Mouse (Mus musculus) left cerebral cortex, postnatal 14 days (tissue): ENCODE data around the gene Lmbrd2. TPM values are rescaled to one million over a fixed set of nuclear protein-coding genes. Genes with fewer than 3 reads are reported as not detected.

Experiments used
- DNase-seq, 2 experiments: peaks; one replicate each; pipeline ENCODE4 v3.0.0; 2021 to 2022; ENCODE audit warnings: low spot score in 2 of 2, mixed read lengths in 1 of 2
- intact Hi-C: fragments of 180-260 bp; cut with DNase I; formaldehyde crosslinking; loops from one replicate; pipeline ENCODE4 v1.15.1; 2025
- long read RNA-seq, 2 experiments: library from polyadenylated mRNA; stranded (forward); transcript quantifications; one replicate each; pipeline ENCODE4 v2.0.0; 2021
- total RNA-seq, 2 experiments: library from RNA; stranded (reverse); gene quantifications; 2 replicates each; pipeline ENCODE4 v1.2.3; 2021

Gene Lmbrd2
- total RNA-seq, result 10 to 100 TPM; 65.7 to 66.0 TPM
- long read RNA-seq, experiment 1, full-length matches to known transcripts, result 3 of 3 reads
- long read RNA-seq, experiment 1, partial matches to known transcripts, result 0 of 3 reads
- long read RNA-seq, experiment 1, other reads (novel, unspliced or antisense), result 0 of 3 reads
- long read RNA-seq, experiment 2, full-length matches to known transcripts, result 2 of 2 reads
- long read RNA-seq, experiment 2, partial matches to known transcripts, result 0 of 2 reads
- long read RNA-seq, experiment 2, other reads (novel, unspliced or antisense), result 0 of 2 reads

DNA sequence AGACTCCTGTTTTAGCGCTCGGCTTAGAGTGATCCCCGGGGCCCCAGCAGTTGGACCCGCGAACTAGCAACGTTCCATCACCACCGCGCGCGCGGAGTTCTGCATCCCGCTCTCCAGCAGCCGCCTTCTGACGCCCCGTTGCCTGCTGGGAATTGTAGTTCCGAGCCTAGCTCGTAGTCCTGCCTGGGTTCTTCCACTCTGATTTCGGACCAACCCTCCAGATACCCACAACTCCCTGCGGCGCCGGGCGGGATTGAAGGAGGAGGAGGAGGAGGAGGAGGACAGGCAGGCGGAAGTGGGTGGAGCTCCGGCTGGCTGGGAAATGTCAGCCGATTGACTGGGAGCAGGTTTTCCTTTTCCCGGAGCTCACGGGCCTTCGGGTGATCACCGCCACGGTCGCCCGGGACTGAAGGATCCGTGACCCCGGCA is at the start of gene Lmbrd2:
Gene Lmbrd2, plus strand, starts transcription at position 299 of the 429 bp plus-strand sequence.
- DNase-seq, result peak; percentile 97
- intact Hi-C loops, result no loop called here

DNA sequence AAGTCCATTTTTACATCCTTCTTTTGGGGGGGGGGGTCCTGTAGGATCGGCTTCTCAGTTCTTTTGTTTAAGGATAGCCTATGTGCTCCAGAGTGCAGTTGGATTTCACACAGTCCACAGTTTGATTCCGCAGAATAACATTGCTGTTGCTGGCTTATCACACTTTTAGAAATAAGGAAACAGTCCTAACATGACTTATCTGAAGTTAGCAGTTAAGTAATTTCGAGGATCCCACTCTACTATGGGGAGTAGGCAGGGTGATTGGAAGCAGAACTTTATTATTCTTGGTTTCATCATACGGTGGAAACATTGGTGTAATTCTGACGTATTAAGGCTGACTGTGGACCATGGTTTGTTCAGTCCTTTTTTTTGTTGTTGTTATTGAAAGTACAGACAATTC is 49.7 kb upstream of the Lmbrd2 start:
- intact Hi-C loops, result no loop called here
- DNase-seq, result no peak

DNA sequence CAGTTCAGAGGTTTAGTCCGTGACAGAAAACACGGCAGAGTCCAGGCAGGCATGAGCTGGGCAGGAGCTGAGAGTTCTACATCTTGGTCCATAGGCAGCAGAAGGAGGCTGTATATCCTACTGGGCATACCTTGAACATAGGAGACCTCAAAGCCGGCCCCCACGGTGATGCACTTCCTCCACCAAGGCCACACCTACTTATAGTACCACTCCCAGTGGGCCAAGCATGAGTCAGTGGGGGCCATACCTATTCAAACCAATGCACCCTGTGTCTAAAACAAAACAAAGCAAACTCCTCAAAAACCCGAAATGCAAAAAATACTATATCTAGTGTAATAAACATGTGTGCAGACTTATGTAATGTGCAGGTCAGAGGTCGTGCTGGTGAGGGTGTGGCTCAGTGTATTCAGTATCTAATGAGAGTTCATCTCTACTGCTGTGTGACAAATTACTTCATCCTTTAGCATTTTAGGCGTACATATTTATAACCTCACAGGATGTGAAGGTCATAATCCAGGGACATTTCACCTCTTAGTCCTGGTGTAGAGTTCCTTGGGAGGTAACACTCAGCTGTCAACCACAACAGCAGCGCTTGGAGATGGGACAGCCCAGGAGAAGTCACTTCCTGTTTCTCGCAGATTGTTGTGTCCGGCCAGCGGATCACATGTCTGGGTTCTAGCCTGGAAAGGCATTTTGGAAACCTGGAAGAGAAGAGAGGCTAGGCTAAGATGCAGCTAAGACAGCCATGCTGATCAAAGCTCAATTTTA is 46.6 kb upstream of the Lmbrd2 start:
- intact Hi-C loops, result no loop called here
- no peak for DNase-seq

DNA sequence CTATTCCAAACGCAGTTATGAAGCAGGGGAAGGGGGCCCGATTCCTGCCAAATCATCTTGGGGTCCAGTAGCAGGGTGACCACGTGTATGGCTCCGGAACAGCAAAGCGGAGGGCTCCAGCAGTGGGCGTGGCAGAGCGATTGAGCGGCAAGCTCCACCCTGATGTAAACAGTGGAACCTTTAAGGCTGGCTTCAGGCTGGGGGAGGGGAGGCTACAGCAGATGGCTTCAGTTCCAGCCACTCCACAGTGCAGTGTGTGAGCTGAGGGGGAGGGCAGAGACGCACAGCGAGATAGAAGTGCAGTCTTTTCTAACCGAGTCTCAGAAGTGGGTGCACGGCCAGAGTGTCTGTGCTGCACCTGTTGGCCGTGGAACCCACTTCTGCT is 46.0 kb upstream of the Lmbrd2 start:
- intact Hi-C loops, result no loop called here

DNA sequence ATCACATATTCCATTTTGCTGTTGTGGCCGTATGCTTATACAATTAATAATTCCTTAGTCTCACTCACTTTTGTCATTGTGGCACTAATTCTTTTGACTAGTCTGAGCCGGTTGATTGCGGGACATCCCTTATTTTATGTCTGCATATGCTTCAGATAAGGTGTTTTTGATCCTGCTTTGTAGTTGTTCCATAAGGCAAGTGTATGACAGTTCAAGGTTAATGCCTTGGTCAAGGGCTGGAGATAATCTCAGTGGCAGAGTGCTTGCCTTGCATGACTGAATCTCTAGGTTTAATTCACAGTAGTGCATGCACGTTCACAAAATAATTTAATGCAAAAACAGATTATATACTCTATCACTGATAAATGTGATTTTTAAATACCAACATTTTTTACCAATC is 43.5 kb upstream of the Lmbrd2 start:
- no peak for DNase-seq
- intact Hi-C loops, result no loop called here

More for the DNA sequence above, 46.0 kb upstream of the Lmbrd2 start:
- peak; percentile 55 to 76 for DNase-seq

DNA sequence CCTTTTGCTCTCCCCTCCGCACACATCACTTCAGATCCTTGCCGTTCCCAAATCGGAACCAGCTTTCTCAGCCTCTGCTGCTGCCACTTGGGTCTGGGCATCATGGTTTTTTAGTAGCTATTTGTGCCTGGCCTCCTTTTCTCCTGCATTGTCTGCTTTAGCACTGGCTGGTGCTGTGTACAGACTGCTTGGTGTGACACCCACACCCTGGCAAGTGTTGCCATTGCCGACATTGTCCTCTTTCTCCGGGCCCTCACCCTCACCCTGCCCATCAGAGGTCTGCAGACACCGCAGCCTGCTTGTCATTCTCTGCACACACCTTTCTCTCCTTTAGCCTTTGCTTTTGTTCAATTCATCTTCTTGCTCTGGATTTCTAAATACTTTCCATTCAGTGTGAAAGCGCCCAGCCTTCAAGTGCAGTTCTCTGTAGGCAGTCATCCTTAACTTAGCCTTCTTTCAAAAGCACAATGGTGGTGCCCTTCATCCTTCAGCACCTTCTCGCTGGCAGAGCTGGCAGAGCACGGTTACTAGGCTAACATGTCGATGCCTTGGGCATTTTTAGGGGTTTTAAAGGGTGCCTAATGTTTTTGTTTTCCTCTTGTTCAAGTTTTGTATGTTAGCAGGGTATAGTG is 39.8 kb upstream of the Lmbrd2 start:
- intact Hi-C loops, result no loop called here
- DNase-seq, result peak in 1 of 2 experiments; percentile 30

GRCm38 (mm10) chr15:9106303-9107074 is 33.9 kb upstream of the Lmbrd2 start:
- intact Hi-C loops, result no loop called here
- DNase-seq, result no peak

DNA sequence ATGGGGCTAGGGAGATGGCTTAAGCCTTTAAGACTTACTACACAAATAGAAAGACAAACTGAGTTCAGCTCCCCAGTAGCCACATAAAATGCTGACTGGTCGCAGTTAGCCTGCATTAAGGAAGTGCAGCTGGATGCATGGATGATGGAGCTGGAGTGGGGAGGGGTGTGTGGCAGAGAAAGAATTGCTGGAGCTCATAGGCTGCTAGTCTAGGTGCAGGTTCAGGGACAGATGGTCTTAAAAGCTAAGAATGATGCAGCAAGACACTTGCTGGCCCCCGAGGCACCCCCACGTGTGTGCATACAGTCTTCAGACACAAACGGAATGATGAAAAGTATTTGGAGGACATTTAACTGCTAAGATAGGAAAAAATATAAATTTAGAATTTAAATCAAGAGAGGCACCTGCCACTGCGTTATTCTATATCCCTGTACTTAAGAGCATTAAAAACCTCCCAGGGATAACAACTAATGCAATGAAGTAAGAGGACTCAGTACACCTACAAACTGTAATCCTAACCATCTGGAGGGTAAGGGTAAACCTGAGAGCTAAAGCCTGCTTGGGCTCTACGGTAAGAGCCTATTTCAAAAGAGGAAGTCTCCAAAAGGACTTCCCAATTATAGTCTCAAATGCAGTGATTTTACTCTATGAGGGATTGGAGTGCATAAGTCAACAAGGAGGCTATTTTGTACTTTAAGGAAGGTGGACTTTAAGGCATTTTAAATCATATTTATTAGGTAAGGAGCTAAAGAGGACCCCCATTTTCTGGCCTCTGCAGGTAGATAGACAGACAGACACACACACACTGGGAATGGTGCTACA is 29.6 kb upstream of the Lmbrd2 start:
- intact Hi-C loops, result no loop called here
- DNase-seq, result no peak

DNA sequence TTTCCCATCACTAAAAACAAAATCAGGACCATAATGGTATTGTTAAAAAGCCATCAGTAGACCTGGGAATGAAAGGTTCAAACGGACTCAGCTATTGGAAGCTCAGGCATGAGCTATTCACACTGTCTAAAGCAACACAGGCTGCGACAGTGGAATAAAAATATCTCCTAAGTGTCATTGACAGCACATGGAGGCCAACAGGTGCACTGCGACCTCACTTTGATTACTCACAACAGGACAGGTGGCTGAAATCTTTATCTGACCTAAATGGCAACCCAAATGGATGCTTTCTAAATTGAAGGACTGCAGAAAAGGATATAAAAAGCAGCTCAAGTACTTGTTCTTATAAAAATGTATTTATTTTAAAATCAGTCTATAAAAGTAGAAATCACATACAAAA is 28.7 kb upstream of the Lmbrd2 start:
- intact Hi-C loops, result no loop called here
- DNase-seq, result no peak

GRCm38 (mm10) chr15:9113556-9113955 is 26.8 kb upstream of the Lmbrd2 start:
- intact Hi-C loops, result no loop called here
- DNase-seq, result no peak

GRCm38 (mm10) chr15:9114131-9114530 is 26.2 kb upstream of the Lmbrd2 start:
- intact Hi-C loops, result no loop called here
- DNase-seq, result no peak

DNA sequence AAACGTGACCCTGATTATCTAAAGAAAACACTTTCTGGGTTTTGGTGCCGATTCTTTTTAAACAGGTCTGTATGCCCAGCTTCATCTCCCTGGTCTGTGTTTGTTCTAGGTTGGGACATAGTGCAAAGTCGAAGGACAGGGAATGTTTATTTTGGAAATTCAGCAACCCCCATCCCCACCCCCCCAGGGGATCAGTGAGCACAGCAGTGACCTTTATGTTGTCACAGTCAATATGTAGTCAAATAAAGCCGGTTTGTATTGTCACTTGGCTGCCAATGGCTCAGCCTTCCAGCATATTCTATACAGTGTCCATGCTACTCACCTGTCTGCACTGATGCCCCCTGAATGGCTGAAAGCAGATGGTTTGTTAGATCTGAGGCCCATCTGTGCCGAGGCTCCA is 25.8 kb upstream of the Lmbrd2 start:
- intact Hi-C loops, result no loop called here
- no peak for DNase-seq

DNA sequence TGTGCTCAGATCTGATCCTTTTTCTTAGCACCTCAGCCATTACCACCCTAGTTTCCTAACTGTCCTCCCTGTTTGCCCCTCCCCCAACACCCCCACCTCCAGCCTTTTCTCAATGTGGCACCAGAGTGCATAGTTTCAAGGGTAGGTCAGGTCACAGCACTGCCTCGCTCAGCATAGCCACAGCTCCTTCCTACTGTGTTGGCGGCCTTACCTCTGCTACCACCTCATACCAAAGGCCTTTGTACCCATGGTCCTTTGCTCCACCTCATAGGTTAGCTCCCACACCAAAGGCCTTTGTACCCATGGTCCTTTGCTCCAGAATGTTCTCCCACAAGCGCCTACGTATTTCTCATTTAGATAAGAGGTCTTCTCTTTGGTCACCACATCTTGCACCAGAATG is 21.5 kb upstream of the Lmbrd2 start:
- DNase-seq, result no peak
- intact Hi-C loops, result no loop called here

DNA sequence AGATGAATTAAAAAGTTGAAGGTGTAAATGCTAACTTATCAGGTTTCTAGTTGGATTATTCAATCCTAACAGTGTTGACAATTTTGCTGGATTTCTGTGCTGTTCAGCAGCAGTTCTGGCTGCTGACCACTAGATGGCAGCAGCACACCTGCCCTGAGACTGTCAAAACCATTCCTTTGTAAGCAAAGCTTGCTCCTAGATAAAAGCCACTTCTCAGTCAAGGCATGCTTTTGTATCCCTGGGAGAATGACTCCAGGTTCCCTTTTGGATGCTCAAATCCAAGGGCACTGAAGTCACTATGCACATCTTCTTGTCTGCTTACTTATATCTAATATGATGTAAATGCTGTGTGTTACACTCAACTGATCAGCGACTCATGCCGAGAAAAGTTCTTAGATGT is 20.3 kb upstream of the Lmbrd2 start:
- peak; percentile 63 to 67 for DNase-seq
- intact Hi-C loops, result loop anchor here (5.0 kb wide), 1 partner anchor 307 kb away; no protein-coding TSS in a partner anchor

DNA sequence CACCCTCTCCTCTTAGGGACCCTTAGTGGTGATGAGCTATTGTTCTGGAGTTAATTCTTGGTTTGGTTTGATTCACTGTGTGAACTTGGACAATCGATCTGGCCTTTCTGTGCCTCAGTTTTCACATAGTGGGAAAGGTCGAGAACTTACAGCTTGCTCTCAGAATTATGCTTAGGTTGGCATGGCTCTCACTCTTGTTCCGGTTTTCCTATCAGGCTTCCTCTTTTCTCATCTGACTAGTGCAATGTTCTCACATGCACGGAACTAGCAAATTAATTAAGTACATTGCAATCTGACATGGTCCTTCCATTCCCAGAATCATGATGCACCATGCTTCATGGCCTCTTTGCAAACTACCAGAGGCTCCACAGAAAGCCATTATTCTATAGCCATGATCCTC is 17.4 kb upstream of the Lmbrd2 start:
- intact Hi-C loops, result loop anchor here (5.0 kb wide), 1 partner anchor 304 kb away; no protein-coding TSS in a partner anchor

GRCm38 (mm10) chr15:9124856-9125255 is 15.5 kb upstream of the Lmbrd2 start:
- no peak for DNase-seq
- intact Hi-C loops, result loop anchor here (5.0 kb wide), 1 partner anchor 302 kb away; no protein-coding TSS in a partner anchor

More for the DNA sequence above, 17.4 kb upstream of the Lmbrd2 start:
- no peak for DNase-seq

DNA sequence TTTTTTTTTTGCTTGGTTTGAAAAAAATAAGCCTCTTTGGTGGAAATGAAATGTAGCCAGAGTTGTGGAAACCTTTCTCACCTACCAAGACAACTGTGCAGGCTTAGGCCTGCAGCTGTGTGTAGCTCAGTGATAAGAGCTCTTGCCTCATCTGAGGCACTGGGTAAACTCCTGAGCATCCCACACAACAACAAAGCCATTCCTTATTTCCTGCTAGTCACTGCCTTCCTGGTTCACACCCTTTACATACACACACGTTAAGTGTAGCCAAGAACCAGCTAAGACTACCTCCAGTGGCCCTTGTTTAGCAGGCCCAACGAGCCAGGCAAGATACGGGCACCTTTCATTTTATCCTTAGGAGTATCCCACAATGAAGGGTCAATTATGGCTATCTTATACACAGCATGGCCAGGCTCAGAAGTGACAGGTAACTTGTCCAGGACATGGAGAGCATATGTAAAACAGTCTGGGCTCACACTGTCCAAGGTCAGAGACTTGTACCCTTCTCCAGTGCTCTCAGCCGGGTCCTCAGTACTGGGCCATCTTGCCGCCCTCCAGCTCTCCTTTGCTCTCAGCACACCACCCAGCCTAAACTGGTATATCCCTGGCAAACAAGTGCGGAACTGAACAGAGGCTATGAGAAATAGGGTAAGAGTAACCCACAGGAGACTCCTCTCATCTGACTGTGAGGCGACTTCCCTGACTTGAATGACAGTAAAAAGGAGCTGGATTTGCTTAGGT is 13.1 kb upstream of the Lmbrd2 start:
- intact Hi-C loops, result no loop called here
- DNase-seq, result no peak
